Mouse (Mus musculus) lung, postnatal 4 days (tissue): Measurements from ENCODE around the gene Fanca.

Experiments used
- DNase-seq, 2 experiments: peaks; one replicate each; pipeline ENCODE4 v3.0.0; 2021

The Fanca gene

DNA sequence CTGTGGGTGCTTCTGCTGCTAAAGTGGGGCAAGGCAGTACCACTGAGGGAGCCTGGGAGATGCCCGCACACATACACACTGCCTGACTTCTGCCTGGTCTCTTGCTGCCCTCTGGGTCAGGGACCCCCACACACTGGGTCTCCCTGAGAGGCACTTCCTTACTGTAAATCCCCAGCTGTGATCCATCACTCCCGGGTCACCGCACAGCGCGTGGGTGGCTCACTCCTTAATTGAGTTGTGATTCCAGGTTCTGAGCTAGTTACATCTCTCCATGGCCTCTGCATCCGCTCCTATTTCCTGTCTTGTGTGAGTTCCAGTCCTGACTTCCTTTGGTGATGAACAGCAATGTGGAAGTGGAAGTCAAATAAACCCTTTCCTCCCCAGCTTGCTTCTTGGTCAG lies 12.3 kb upstream of the Fanca start:
- DNase-seq: no peak

DNA sequence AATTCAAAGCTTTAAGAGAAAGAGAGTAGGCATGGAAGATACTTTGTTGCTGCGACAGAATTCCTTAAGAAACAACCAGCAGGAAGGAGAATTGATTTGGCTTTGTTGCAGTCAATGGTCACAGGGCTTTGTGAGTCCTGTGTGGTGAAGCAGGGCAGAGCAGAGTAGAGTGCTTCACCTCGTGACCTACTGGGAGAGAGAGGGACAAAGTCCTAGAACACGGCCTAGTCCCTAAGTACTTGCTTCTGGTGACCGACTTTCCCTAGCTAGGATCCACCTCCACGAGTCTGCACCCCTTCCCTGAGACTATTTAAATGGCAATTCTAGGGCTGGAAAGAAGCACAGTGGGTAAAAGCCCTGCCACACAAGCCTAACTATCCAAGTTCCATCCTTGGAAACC lies 11.6 kb upstream of the Fanca start:
- DNase-seq: no peak

DNA sequence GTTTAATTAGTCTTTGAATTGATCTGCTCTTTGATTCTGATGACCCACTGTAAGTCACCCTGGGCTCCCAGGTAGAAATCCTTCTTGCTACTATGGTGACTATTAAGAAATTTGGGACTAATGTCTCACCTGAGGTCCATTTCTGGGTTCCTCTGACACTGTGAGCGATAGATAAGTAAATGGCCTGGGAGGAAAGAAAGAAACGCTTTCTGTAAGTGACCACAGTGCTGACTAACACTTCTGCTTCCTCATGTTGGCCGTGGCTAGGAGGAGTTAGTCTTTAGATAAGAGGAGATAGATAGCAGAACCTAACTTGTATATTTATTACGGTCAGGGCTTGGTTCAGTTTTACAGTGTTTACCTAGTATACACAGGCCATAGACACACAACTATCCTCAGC lies 11.0 kb upstream of the Fanca start:
- DNase-seq: no peak

DNA sequence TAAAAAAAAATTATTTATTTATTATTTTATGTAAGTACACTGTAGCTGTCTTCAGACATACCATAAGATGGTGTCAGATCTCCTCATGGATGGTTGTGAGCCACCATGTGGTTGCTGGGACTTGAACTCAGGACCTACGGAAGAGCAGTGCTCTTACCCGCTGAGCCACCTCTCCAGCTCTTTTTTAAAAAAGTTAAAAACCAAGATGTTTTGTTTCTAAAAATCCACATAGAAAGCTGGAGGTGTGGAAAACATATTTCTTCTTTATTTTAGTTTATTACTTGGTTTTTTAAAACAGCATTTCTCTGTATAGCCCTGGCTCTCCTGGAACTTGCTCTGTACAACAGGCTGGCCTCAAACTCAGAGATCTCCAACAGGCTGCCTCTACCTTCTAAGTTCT lies 10.2 kb upstream of the Fanca start:
- no peak for DNase-seq

DNA sequence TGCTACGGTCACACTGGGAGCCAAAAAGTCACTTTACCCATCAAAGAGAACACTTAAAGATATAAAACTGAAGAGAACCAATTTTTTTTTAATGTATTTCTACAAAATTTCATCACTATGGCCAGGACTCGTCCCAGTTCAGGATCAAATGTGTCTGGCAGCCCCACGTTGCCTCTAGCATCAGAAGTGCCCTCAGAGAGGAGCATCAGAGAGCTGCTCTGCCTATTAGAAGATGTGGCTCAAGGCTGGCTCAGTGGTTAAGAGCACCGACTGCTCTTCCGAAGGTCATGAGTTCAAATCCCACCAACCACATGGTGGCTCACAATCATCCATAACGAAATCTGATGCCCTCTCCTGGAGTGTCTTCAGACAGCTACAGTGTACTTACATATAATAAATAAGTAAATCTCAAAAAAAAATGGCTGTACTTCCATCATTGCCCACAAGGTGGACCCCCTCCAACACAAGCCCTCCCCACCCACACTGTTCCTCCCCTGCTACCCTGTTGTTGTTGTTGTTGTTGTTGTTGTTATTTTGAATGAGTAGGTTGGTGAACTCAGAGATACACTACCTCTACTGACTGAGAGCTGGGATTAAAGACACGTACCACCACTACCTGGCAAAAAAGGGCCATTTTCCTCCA lies 1.3 kb upstream of the Fanca start:
- DNase-seq: peak in 1 of 2 experiments; percentile 47

DNA sequence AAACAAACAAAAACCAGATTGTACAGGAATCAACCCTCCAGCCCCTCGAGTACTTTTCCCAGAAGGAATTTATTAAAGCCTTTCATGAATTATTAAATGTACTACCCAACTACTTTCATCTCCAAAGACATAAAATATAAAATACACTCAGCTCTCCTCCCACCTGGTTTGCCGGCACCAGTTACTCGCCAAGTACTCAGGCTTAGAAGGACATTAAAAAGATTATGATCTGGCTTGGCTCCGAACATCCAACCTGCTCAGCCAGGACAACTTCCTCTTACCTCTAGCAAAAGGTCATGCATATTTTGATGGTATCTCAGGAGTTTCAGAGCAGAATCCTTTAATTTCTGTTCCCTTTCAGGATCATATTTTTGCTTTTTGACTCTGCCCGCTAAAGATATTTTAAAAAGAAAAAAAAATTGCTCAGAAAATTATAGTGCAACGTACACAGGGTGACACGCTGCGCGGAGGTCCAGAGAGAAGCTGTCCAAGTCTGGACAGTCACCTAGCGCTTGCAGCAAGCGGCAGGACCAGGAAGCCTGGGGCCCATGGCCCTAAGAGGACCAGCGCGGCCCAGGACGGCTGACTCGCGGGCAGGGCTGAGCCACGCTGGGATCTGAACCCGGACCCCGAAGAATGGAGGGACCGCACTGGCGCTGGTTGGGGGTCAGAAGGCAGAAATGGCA lies 452 bp downstream of the Fanca start:
- no peak for DNase-seq

DNA sequence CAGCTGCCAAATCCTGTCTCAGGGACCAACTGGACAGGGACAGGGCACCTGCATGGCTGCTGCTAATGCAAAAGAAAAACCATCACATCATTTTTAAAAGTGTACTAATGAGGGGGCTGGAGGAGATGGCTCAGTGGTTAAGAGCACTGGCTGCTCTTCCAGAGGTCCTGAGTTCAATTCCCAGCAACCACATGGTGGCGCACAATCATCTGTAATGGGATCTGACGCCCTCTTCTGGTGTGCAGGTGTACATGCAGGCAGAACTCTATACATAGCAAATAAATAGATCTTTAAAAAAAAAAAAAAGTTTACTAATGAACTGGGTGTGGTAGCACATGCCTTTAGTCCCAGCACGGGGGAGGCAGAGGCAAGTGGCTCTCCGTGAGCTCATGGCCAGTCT lies 9.6 kb downstream of the Fanca start:
- DNase-seq: no peak

DNA sequence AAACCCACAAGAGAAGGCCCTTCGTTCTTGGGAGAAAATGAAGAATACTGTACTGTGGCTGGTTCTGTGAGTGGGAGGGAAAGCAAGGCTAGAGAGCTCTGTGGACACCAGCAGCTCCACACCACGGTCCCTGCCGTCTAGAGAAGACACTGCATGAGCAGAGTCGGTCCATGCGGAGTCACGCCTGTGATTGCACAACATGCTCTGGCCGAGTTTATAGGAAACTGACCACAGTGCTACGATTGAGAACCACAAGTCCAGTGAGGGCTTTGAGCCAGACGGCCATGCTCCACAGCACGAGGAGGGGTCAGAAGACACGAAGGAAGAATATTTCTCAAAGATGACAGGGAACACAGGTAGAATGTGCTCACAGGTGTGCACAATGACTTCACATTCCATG lies 20.1 kb downstream of the Fanca start:
- no peak for DNase-seq

DNA sequence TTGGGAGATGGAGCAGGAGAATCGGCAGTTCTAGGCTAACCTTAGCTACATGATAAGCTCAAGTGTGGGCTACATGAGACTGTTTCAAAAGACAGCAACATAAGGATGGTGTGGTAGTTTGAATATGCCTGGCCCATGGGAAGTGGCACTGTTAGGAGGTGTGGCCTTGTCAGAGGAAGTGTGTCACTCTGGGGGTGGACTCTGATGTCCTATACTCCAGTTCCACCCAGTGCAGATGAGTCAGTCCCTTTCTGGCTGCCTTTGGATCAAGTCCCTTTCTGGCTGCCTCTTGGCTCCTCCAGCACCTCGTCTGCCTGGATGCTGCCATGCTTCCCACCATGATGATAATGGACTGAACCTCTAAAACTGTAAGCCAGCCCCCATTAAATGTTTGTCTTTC lies 25.6 kb downstream of the Fanca start:
- DNase-seq: no peak

DNA sequence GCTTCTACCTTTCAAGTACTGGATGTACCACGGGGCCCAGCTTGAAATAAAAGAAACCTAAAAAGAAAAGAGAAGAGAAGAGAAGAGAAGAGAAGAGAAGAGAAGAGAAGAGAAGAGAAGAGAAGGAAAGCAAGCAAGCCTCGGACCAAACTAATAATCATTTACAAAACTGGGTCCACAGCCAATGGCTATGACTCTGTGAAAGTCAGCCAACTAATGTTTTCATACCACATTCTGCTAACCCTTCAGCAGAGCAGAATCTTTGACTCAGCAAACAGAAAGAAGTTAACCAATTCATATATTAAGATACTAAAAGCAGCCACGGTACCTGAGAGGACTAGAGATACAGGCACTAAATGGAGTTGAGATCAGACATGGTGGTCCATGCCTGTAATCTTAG lies 26.1 kb downstream of the Fanca start:
- DNase-seq: no peak

DNA sequence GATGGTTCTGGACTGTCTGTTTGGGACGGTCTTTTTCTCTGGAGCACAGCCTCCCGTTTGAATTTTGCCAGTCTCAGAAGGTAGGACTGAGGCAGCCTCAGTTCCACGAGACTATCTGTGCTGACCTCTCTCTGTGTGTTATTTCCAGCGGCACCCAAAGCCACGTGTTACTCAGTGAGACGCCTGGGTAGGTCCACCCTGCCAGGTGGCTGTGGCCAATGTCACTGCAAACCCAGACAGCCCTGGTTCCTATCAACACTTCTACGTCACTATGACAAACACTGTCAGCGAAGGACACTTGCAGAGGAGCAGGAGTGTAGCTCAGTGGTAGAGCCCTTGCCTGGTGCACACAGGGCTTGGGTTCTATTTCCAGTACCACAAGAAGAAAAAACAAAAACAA lies 26.7 kb downstream of the Fanca start:
- no peak for DNase-seq

DNA sequence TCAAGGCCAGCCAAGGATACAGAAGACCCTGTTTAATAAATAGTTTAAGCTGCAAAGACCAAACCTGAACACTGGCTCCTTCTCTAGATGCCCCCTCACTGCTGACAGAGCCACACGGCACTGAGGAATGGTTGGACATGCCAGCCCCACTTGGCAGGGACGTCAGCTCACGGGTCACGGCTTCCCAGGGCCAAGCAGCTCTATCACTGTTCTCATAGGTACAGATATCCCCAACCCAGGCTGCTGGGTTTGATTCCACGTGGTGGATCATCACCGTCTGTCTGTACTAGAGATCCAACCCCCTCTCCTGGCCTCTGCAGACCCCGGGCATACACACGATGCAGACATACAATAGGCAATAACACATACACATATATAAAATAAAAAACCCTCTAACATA lies 27.7 kb downstream of the Fanca start:
- no peak for DNase-seq

DNA sequence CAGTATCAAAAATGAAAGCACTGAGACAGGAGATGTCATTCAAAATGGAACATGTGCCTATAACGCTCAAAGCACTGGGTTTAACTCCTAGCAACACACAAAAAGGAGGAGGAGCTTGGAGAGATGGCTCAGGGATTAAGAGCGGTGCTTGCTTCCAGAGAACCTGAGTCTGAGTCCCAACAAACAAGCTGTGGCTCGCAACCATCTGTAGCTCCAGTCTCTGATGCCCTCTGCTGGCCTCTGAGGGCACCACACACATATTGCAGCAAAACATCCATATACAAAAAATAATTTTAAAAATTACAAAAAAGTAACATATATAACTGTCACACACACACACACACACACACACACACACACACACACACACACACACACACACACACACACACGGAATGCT lies 28.2 kb downstream of the Fanca start:
- peak in 1 of 2 experiments; percentile 50 for DNase-seq

DNA sequence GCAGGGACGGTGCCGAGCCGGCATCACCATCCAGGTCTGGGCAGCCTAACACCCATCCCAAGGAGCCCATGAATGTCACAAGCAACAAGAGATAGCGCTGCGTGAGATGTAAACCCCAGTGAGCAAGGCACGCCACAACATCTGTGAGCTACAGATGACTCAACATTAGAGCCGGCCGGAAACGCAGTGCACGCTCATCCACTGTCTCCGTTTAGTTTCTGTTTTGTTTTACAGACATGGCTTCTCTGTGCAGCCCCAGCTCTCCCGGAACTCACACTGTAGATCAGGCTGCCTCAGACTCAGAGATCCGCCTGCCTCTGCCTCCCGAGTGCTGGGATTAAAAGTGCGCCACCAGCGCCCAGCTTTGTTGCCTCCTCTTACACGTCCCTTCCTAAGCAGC lies 31.0 kb downstream of the Fanca start:
- DNase-seq: no peak

DNA sequence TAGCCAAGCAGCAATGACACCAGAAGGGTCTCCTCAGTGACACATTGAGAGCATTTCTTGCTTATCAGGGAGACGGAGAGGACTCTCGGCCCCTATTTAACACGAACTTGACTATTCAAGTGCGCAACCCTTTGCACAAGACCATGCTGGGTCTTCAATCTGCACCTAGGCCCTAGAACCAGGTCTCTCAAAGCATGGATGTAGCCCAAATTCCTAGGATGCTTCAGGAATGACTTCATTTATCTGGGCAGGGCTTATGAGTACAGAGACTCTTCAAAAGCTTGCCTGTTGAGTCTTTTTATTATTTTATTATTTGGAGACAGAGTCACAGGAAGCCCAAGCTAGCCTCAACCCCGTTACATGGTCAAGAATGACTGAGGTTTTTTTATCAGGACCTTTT lies 33.9 kb downstream of the Fanca start:
- DNase-seq: no peak

DNA sequence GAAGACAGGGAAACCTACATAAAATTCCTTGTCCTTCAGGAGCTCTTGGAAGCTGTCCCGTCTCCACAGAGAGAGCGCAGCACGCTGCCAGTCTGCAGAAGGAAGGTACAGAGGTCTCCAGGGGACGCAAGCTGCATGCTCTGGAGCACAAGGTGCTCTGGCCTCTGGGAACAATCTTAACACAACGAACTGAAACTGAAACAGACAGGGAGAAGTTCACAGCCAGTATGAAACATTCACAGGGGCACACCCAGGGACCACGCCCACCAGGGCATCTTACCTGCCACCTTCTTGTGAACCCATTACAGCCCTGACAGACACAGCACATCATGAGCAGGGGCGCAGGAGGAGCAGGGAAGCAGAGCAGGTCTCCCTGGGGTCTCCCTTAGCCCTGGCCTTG lies 34.4 kb downstream of the Fanca start:
- peak; percentile 16 to 48 for DNase-seq

DNA sequence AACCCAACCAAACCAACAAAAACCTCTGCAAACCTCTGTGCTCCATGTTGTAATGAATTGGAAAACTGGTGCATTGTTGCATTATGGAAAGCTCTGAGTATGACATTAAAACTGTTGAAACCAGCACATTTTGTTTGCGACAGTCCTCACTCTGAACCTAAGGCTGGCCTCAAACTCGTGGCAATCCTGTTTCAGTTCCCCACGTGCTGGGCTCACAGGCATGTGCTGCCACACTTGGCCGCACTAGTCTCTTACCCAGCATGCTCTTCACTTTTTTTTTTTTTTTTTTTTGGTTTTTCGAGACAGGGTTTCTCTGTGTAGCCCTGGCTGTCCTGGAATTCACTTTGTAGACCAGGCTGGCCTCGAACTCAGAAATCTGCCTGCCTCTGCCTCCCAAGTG lies 35.4 kb downstream of the Fanca start:
- DNase-seq: peak in 1 of 2 experiments; percentile 20

DNA sequence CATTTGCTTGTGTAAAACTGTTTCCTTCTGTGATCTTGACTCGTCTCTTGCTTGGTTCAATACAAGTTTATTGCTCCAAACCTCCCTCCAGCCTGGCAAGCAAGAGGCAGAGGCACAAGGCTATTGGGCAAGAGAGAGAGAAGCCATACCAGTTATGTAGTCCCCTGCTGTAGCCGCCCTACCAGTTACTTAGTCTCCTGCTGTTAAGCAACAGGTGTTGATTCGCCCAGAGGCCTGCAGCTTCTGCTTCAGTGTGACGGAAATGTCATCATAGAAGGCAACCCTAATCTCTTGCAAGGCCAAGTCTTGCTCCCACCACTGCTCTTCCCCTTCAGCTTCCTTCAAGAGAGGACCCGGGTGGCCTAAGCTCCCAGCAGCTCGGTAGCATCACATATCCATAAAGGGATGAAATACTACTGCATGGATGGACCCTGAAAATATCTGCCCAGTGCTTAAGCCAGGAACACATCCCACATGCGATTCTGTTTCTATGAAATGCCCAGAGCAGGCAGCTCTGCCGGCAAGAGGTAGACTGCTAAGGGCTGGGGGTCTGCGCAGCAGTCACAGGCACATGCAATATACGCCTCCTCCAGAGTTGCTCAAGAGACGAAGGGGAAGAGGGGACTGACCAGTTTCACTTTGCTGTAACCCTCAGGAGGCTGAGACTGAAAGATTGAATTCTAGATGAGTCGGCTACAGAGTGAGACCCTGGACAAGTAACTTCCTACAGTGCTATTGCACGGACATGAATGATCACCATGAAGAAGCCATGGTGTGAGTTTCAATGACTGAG lies 37.9 kb downstream of the Fanca start:
- DNase-seq: peak in 1 of 2 experiments; percentile 12

DNA sequence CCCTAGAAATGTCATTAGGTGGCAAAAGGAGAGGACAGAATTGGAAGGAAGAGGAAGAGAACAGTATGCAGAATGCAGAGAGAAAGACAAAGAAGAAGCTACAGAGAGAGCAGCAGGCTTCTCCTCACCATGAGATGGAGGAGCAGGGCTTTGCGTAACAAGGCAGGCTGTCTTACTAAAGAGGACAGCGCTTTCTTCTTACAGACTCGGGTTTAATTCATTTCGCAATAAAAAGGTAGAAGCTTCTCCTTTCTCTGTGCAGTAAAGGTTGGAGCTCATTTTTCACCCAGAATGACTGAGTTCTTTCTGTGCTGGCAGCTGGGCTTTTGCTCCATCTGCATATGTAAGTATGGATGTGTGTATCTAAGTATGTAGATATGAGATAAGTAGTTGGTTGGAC lies 38.5 kb downstream of the Fanca start:
- no peak for DNase-seq

DNA sequence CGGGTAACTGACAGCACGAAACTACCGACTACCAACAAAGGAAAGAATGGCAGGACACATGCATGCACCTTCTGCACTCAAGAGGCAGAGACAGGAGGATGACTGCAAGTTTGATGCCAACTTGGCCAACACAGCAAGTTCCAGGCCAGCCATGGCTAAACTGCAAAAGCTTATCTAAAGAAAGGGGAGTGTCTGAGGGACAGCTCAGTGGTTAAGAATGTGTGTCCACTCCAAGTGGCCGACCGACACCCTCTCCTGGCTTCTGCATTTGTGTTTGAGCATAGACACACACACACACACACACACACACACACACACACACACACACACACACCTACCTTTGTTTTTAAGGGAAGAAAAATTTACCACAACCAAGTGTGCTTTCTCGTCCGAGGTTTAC lies 39.9 kb downstream of the Fanca start:
- no peak for DNase-seq

DNA sequence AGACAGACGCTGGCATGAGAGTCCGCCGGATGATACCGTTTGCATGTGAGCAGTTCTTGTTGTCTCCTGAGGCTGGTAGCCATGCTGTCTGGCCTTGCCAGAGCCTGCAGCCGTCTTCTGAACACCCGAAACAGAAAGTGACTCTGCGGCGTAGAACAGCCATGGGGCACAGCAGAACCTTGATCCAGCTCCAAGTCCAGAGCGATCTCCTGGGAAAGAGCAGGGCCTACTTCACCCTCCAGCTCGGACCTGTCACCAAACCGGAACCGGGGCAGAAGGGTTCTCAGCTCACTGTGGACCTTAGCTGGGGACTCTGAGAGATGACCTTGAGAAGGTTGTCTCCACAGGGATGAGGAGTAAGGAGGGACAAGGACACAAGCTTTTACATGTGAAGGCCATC lies 43.3 kb downstream of the Fanca start:
- DNase-seq: no peak

DNA sequence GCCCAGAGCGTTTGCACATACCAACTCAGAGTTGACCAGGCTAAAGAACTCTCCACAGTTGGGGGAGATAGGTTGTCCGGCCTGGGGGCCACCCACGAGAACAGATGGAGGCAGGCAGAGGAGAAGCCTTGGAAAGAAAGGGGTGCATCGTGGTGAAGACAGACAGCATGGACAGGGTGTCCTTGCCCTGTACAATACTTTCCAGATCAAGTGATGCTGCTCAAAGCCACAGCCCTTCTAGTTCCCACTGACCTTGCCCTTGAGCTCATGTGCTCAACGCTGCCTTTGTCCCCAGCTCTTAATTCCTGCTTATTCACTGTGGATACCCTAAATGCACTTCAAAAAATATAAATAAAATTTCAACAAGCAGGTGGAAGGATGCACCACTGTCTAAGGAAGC lies 43.9 kb downstream of the Fanca start:
- no peak for DNase-seq

DNA sequence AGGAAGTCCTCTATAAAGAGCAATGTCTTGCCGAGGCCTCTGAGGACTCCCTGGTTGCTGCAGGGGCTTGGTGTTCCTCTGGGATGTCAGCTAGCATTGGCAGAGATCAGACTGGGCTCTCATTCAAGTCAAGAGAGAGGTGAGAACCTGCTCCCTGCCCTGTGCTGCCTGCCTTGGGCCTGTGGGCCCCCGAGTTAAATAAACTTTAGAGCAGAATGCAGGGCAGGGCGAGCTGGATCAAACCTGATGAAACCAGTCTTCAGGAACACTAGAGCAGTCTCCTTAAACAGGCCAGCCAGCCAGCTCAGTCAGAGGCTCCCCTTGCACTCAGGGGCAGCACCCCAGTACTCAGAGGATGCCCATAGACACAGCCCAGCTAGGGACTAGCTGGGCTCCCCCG lies 46.5 kb downstream of the Fanca start:
- DNase-seq: no peak

DNA sequence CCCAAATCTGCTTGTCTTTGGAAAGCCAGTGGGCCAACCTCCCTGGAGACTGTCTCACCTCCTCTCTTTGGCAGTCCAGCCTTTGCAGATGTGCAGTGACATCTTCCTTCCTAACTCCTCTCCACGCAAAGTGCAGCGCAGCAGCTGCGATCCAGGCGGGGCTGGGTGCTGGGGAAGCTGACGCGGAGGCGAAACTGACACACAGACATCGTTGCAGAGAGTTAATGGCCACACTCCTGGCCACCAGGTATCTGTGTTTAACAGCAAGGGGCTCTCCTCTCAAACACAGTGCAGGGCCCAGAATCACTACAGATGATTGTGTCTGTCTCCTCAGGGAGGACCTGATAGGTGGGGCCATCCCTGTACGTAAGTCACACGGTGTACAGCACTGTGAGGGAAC lies 47.2 kb downstream of the Fanca start:
- no peak for DNase-seq
